Mouse (Mus musculus) left cerebral cortex, postnatal 10 days (tissue): Measurements from ENCODE around the gene Dnajc16. TPM values are rescaled to one million over a fixed set of nuclear protein-coding genes. Genes with fewer than 3 reads are reported as not detected.

ENCODE experiments used
- DNase-seq, 2 experiments: peaks; one replicate each; pipeline ENCODE4 v3.0.0; 2021 to 2022; ENCODE audit warnings: low spot score in 2 of 2, mixed read lengths in 1 of 2; ENCODE audit errors: extremely low spot score in 1 of 2
- intact Hi-C: fragments of 180-260 bp; cut with DNase I; formaldehyde crosslinking; loops from one replicate; pipeline ENCODE4 v1.15.1; 2025
- total RNA-seq, 2 experiments: library from RNA; stranded (reverse); gene quantifications; 2 replicates each; pipeline ENCODE4 v1.2.3; 2021

Dnajc16 gene
- 10 to 100 TPM; 26.8 to 29.2 TPM for total RNA-seq

DNA sequence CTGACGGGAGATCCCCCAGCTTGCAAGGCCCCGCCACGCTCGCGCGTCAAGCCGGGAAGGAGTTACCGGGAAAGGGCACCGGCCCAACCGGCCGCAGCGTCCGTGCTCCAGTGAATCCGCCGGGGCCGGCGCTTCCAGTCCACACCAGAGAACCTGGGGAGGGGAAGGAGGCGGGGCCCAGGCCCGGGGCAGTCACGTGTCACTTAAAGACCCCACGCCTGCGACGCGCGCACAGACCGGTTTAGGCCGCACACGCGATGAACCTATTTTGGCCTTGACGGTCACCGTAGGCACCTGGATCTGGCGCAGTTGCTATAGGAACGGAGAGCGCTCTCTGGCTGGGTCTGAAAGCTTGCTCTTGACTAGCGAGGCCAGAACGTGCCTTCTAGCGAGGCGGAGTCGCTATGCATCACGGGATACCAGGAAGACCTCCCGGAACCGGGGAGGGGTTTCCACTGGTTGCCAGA is at the start of gene Dnajc16:
Dnajc16 (minus strand) TSS at position 408 of the 467 bp plus-strand sequence.
- intact Hi-C loops = no loop called here
- DNase-seq = peak; percentile 98

DNA sequence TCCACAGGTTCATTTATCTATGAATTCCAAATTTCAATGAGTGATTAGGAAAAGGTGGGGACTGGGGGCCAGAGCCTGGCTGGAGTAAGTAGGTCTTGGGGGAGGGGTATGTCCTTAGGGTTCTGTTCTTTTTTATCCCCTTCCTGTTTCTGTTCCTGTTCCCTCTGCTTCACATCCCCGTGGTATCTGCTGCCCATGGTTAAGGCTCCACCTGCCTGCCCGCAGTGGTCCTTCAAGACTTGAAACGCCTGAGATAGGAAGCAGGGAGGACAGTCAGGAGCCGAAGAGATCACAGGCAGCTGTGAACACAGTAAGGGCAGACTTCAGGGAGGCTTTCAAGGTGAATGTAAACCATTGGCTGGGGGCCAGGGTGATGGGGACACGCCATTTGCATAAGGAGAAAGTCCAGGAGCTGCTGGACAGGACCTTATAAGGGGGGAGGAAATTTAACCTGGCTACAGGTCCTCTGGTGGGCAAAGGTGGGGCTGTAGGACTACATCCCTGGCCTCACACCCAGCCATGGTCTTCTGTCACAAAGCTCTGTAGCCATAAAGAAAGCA is 43.9 kb upstream of the Dnajc16 start:
- no peak for DNase-seq
- intact Hi-C loops = no loop called here

DNA sequence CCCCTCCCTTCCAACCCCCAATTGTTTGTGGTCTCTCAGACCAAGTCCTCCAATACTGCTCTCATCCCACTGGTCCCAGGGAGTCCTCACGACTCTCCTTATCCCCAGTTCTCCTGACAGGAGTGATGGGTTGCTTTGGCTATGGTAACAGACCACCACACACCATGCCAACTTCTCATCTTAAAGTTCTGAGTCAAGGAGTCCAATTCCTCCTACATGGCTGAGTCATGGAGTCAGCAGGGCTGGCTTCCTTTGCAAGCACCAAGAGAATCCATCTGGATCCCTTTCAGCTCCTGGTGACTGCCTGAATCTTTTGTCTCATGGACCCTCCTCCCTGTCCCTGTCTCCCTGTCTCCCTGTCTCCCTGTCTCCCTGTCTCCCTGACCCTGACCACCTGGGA is 43.2 kb upstream of the Dnajc16 start:
- no peak for DNase-seq
- intact Hi-C loops = no loop called here

DNA sequence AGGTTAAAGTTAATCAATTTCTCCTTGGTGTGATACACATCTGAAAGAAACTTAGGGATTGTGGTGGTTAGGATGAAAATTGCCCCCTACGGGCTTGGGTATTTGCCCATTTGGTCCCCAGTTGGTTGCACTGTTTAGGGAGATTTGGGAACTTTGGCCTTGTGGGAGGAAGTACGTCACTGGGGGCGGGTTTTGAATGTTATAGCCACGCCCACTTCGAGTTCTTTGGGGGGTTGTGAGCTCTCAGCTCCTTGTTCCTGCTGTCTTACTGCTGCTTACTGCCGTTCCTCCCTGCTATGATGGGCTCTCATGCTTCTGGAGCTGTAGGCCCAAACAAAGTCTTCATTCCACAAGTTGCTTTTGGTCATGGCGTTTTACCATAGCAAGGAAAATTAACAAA is 40.6 kb upstream of the Dnajc16 start:
- intact Hi-C loops = no loop called here
- DNase-seq = no peak

DNA sequence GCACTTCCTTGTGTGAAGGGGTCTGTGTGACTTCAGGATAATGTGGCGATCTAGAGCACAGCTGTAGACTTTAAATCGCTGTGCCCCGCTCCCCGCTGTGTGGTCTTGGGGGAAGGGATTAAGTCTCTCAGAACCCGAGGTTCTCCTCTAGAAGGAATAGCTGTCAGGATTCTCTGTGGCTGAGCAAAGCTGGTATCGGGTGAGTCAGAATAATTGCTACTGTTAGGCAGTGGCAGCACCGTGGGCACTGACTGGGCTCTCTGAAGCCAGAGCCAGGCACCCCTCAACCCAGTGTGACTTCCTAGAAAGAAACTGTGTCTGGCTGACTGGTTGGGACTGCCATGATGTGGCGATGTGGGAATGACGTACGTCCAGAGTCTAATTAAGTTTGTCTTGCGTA is 39.6 kb upstream of the Dnajc16 start:
- intact Hi-C loops = no loop called here

DNA sequence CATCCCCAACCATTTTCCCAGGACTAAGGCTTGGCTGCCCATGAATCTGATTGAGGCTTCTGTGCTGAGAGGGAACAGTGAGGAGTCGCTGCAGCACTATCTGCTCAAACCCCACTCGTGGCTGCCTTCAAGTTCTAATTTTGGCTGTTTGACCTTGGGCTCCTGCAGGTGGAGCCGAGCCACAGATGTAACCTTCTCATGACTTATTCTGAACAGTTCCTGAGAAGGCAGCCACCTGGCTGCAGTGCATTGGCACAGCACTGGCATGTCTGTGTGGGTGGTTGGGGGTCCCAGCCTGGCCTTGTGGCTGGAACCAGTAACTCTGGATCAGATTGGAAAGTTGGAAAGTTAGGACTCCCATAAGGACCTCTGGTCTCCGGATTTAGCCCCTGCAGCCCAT is 37.4 kb upstream of the Dnajc16 start:
- intact Hi-C loops = no loop called here
- no peak for DNase-seq

More for the DNA sequence above, 39.6 kb upstream of the Dnajc16 start:
- DNase-seq = no peak

DNA sequence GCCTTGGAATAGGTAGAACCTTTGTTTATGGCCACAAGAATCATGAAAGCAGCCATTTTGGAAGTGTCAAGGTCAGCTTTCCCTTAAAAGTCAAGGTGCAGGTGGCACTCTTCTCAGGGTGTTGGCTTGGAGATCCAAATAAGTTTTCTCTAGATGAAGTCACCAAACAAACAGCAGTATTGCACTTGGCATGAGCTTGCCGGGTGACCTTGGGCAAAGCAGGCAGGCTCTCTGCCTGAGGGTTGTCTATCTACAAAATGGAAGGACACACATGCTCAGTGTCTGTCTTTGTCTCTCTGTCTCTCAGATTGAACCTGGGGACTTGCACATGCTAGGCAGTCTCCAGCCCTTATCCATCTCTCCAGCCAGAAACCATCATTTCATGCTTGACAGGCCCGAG is 36.7 kb upstream of the Dnajc16 start:
- DNase-seq = no peak
- intact Hi-C loops = no loop called here

DNA sequence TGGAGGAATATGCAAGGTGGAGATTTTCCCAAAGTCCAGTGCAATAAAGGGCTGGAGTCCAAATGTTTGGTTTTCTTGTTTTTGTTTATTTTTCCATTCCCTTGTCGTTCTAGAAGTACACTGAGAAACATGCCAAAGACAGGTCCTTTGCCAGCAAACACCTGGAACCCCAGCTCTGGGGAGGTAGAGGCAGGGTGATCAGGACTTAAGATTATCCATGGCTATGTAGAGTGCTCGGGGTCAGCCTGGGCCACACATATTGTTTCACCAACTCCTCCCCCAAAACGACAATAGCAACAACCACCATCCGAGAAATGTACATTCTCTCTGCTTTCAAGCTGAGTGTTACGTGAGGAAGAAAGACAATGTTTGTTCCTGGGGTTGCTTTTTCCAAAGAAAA is 35.3 kb upstream of the Dnajc16 start, which contains the start of gene Cela2a:
Cela2a (minus strand) TSS at position 101 of the 400 bp plus-strand sequence.
- intact Hi-C loops = no loop called here
- DNase-seq = no peak

DNA sequence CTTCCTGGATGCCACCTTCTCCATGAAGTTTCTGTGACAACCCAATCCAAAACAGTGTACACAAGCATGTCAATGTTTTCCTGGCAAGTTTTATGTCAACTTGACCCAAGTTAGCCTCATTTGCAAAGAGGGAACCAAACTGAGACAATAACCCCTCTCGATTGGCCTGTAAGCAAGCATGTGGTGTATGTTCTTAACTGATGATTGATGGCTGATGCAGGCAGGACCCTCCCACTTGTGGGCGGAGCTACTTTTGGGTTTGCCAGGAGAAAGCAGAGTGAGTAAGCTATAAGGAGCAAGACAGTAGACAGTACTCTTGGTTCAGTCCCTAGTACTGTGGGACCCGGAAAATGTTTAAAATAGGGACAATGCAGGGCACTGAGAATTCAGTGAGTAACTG is 32.2 kb upstream of the Dnajc16 start:
- intact Hi-C loops = no loop called here

DNA sequence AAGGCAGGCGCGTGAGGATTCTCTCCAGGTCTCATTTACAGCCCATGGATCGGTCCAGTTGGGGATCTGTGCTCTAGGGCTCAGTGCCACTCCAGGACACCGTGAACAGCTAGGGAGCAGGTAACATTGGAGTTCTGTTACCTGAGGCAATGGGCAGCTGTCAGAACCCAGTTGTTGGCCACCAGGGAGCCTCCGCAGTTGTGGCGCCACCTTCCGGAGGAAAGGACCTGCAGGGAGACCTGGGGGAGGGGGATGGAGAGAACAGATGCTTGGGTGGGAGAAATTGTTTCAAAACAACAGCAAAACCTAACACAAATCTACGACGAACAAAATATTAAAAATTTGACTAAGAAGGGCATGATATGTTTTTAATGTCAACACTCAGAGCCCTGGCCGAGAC is 31.4 kb upstream of the Dnajc16 start:
- intact Hi-C loops = no loop called here
- DNase-seq = peak in 1 of 2 experiments; percentile 46

More for the DNA sequence above, 32.2 kb upstream of the Dnajc16 start:
- peak in 1 of 2 experiments; percentile 49 for DNase-seq

DNA sequence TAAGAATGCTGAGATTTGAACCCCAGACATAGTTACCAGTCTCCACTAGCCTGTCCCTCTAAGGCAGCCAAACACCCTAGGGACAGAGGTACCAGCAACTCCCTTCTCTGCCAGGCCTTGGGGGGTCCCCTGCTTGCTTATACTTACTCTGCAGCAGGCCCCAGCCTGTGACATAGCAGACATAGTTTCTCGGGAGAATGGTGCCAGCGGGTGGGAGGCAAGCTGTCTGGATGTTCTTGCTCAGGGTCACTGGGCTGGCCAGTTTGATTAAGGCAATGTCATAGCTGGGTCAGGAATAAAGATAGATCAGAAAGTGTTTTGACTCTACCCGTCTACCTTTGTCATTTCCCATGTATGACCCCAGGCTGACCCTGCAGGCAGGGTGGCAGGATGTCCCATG is 30.4 kb upstream of the Dnajc16 start:
- DNase-seq = peak in 1 of 2 experiments; percentile 18
- intact Hi-C loops = no loop called here

DNA sequence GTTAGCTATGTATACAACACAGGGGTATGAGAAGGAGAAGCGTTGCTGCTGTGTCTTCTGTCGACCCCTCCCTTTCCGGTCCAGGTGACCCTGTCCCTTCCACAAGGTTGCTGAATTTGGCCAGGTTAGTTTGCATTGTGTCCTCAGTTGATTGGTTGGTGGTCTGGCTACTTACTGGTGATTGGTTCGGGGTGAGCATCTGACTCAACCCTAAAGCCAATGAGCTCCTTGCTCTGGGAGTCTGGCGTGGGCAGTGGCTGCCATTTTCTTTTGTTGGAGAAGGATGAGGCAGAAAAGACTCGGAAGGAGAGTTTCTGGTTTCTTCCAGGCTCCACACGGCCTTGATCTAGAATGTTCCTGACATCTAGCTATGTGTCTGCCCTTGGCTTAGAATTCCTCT is 28.6 kb upstream of the Dnajc16 start:
- intact Hi-C loops = no loop called here
- DNase-seq = no peak

DNA sequence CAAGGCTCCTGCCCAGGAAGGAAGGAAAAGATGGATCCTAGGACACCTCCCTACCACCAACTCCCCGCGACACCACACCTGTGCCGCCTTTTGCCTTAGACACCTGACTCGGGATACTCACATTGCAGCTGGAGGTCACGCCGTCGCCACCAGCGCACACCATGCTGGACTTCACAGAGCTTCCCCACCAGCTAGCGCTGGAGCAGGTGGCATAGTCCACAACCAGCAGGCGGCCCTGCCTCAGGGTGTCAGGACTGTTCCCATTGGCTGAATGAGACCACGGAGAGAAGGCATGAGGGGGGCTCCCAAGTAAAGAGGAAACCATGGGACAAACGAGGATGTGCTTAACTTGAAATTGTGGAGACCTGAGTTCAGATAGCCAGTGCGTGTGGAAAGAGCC is 28.1 kb upstream of the Dnajc16 start:
- intact Hi-C loops = no loop called here

DNA sequence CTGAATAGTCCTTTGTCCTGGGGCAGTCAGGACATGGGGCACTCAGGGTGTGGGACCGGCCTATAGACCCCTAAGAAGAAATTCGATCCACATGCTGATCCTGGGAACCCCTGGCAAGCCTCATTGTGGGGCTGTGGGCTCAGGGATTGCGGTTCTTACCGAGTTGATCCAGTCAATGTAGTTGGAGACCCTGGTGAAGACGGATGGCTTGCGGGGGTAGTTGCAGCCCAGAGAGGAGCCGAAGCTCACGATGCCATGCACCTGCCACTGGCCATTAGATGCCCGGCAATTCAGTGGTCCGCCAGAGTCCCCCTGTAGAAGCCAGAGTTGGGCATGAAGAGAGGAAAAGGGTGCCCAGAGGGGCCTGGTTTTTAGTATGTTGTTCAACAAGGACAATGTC is 27.0 kb upstream of the Dnajc16 start:
- no peak for DNase-seq
- intact Hi-C loops = no loop called here

More for the DNA sequence above, 28.1 kb upstream of the Dnajc16 start:
- DNase-seq = no peak

DNA sequence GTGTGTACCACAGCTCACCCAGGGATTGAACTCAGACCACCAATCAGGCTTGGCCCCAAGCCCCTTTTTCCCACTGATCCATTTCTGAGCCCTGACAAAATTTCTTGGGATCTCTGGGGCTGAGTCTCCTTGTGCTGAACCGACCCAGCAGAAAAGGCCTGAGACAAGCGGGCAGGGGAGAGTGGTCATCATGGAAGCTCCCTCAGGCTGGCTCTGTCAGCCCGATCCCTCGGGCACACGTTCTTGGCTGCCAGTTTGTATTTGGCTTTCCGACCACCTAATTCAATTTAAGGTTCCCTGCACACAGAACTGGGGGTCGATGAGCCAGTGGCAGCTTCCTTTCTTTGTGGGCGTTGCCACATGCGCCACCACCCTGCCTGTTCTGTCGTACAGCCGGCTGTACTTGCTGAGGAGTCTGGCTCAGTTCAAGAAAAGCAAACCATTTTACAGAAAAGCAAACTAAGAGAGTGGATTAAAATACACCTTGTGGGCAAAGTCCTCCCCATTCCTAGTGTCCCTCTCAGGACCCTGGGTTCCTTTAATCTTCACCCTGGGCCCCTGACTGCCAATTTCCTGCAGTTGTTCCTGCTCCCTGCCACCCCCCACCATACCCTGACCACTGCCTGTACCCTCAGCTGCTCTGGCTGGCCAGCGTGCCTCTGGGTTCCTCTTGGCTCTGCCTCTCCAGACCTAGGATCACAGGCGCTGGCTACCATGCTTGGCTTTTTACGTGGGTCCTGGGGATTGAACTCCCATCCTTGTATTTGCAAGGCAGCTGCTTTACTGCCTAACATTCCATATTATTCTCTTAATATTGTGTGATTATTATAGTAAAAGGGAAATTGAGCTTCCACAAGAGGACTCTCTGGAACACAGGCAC is 26.3 kb upstream of the Dnajc16 start:
- intact Hi-C loops = no loop called here
- DNase-seq = no peak

DNA sequence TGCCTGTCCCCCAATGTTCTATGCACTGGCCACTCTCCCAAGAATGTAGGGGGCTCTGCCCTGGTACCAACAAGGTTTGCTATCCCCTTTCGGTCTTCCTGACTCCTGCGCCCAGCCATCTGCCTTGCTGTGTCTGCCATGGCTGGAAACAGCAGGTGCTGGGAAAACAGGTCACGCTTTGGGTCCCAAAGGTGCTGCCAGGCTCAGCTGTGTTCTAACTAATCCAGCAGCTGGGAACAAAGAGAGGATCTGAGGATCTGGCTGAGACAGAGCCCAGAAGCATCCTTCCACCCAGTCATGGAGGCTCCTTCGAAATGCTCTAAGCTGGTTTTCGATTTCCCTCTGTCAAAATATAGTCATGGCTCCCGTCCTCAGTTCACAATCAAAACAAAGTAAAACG is 25.5 kb upstream of the Dnajc16 start:
- DNase-seq = no peak
- intact Hi-C loops = no loop called here

DNA sequence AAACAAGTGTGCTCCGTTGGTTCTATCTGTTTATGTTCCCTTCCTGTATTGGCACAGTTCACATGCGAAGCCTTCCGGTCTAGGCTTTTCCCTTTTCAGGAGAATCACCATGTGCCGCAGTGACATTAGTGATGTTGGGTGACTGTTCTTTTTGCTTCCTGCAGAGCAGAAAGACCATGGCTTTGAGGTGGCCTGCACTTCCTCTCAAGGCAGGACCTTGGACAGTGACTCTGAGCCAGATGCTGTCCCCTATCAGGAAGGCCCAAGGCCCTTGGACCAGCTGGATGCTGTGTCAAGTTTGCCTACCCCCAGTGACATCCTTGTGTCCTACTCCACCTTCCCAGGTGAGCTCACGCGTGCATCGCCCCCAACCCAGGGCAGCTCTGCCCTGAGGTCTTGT is 20.6 kb upstream of the Dnajc16 start:
- DNase-seq = peak in 1 of 2 experiments; percentile 16
- intact Hi-C loops = no loop called here

DNA sequence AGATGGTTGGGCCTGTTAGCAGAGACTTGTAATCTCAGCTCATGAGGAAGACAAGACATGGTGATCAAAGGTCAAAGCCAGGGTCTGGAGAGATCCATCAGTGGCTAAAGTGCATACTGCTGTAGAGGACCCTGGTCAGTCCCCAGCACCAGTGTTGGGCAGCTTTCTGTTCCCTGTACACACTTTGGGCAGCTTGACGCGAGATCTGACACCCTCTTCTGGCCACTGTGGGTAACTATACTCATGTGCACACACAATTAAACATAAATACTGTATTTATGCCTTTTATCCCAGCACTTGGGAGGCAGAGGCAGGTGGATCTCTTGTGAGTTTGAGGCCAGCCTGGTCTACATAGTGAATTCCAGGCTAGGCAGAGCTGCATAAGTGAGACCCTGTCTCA is 20.2 kb upstream of the Dnajc16 start:
- DNase-seq = peak in 1 of 2 experiments; percentile 11
- intact Hi-C loops = no loop called here

DNA sequence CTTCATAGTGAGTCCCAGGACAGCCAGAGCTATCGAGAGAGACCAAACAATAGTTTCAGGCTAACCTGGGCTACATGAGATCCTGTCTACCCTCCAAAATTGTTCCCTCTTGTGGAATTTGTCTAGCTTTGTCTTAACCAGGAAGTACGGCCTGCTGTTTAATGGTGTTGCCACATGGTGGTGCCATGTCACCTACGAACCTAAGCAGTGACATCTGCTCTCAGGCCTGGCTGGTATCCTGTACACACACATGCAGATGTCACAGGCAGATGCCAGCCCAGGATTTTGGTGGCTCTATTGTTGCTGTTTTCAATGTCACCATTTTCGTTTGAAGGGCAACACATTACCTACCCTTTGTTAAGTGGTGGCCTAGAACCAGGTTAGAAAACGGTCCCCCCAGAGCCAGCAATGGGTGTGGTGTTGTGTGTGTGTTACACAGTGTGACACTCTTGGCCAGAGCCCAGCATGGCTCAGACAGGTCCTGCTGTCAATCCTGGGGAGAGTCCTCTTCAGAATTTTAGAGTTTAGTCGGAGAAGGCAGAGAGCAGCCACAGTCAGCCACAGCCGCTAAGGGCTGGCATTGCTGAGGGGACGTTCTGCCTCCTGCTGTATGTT is 19.2 kb upstream of the Dnajc16 start:
- peak in 1 of 2 experiments; percentile 27 for DNase-seq
- intact Hi-C loops = no loop called here

DNA sequence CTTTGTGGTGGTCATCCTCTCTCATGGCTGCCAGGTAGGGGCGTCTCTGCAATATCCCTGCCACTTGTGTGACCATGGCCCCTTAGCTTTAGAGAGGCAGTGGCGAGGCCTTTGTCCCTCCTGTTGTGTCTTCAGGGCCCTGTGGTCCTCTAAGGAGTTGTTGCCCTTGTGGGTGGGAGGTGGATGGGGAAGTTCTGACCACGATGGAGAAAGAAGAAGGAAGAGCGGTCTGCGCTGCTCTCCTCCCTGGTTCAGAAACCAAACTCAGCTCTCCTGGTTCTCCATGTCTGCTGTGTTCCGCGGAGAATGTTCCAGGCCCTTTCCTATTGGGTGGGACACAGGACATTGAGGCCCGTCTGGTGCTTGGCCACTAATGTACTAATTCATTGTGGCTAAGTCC is 15.2 kb upstream of the Dnajc16 start:
- intact Hi-C loops = no loop called here
- peak in 1 of 2 experiments; percentile 14 for DNase-seq
